Mouse (Mus musculus): ENCODE measurements around the gene Igsf6. TPM values are rescaled to one million over a fixed set of nuclear protein-coding genes. Genes with fewer than 3 reads are reported as not detected.

Gene Igsf6
- polyA plus RNA-seq, 1 experiment from 2014 or later: 0.96 TPM

DNA sequence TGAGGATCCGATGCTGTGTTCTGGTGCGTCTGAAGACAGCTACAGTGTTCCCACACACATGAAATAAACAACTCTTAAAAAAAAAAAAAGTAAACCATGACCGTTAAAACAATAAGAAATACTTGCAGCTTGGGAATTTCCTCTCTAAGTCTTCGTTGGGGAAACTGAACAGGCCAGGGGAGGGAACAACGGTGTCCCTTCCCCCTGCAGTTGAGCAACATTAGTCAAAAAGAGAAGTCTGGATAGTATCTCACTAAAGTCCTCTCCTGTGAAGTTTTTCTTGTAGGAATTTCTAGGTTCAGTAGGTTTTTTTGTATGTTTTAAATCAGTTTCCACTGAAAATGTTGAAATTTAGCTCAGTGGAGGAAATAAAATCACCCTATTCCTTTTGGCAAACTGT, 1.9 kb downstream of the Igsf6 start:
- no peak for ATAC-seq (ENCODE audit: low FRiP score)
- H3K9ac ChIP-seq (ENCODE audit: low read length): no peak overlapping the region
- no peak overlapping the region for H3K4me3 ChIP-seq (ENCODE audit: low read depth, low read length)
- H3K4me2 ChIP-seq: no peak overlapping the region
- no peaks in the 10 kb centered on the region for H3K9me3 ChIP-seq (ENCODE audit: control insufficient read depth, low read length)
- H3K27me3 ChIP-seq (ENCODE audit: control insufficient read depth, insufficient read depth, low read length): no peaks in the 10 kb centered on the region
- H3K27ac ChIP-seq (ENCODE audit: low read depth, low read length): no peak overlapping the region
- H3K36me3 ChIP-seq (ENCODE audit: control insufficient read depth, insufficient read depth, low read length): peaks cover 7% of the 10 kb centered on the region; the same call in 1 of the 2 replicates
- no peak for DNase-seq (ENCODE audit: low spot score, missing footprints)
- 90% methylated on average over 5 of the region's 5 CpGs for WGBS
- H3K4me1 ChIP-seq (ENCODE audit: control insufficient read depth, insufficient read depth, low read length): no peaks in the 10 kb centered on the region; the same call in 1 of the 2 replicates

DNA sequence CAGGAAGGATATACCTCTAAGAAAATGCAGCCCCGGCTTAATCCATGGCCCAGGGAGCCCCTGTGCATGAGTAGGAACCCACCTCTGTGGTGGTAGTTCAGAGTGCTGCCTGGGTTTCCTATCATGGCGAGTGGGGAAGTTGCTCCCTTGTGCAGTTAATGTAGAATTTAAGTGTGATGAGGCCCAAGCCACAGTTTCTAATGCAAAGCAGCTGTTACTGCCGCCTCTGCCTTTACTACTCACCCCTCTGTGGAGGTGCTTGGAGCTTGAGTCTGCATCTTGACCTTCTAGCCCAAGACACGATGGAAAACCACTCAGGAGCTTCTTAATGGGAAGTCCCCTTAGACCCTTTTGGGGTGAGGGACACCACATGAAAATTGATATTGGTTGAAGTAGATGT, 3.1 kb downstream of the Igsf6 start:
- Histone ChIP-seq H3K4me1 (ENCODE audit: control insufficient read depth, insufficient read depth, low read length) (no peaks in the 10 kb centered on the region; the same call in 1 of the 2 replicates), H3K27me3 (ENCODE audit: control insufficient read depth, insufficient read depth, low read length) (no peaks in the 10 kb centered on the region), H3K9ac (ENCODE audit: low read length) (no peak overlapping the region), H3K27ac (ENCODE audit: low read depth, low read length) (no peak overlapping the region), H3K4me3 (ENCODE audit: low read depth, low read length) (no peak overlapping the region), H3K36me3 (ENCODE audit: control insufficient read depth, insufficient read depth, low read length) (peaks cover 5% of the 10 kb centered on the region; the same call in 1 of the 2 replicates), H3K4me2 (no peak overlapping the region), H3K9me3 (ENCODE audit: control insufficient read depth, low read length) (no peaks in the 10 kb centered on the region)
- peak; percentile 56 for DNase-seq (ENCODE audit: low spot score, missing footprints)
- WGBS: 90% methylated on average over 4 of the region's 4 CpGs
- no peak for ATAC-seq (ENCODE audit: low FRiP score)

DNA sequence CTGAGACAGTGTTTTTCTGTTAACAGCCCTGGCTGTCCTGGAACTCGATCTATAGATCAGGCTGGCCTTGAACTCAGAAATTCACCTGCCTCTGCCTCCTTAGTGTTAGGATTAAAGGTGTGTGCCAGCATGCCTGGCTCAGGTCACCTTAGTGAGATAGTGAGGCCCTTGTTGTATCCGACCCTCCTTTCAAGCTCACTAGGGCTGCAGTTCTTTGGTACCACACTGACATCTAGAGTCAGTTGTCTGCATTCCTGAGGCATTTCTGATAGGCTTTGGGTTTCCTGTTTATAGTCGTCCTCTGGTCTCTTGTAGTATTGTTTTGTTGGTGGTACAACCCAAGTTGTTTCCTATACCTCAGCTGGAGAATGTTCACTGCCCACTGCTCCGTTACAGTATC, 10.1 kb downstream of the Igsf6 start:
- H3K4me3 ChIP-seq (ENCODE audit: low read depth, low read length): no peak overlapping the region
- H3K36me3 ChIP-seq (ENCODE audit: control insufficient read depth, insufficient read depth, low read length): no peaks in the 10 kb centered on the region
- H3K27ac ChIP-seq (ENCODE audit: low read depth, low read length): no peak overlapping the region
- no peaks in the 10 kb centered on the region for H3K4me1 ChIP-seq (ENCODE audit: control insufficient read depth, insufficient read depth, low read length)
- no peak overlapping the region for H3K9ac ChIP-seq (ENCODE audit: low read length)
- ATAC-seq (ENCODE audit: low FRiP score) (no peak), DNase-seq (ENCODE audit: low spot score, missing footprints) (no peak)
- no peaks in the 10 kb centered on the region for H3K9me3 ChIP-seq (ENCODE audit: control insufficient read depth, low read length)
- WGBS: 65% methylated on average over 4 of the region's 4 CpGs
- H3K27me3 ChIP-seq (ENCODE audit: control insufficient read depth, insufficient read depth, low read length): no peaks in the 10 kb centered on the region
- no peak overlapping the region for H3K4me2 ChIP-seq

DNA sequence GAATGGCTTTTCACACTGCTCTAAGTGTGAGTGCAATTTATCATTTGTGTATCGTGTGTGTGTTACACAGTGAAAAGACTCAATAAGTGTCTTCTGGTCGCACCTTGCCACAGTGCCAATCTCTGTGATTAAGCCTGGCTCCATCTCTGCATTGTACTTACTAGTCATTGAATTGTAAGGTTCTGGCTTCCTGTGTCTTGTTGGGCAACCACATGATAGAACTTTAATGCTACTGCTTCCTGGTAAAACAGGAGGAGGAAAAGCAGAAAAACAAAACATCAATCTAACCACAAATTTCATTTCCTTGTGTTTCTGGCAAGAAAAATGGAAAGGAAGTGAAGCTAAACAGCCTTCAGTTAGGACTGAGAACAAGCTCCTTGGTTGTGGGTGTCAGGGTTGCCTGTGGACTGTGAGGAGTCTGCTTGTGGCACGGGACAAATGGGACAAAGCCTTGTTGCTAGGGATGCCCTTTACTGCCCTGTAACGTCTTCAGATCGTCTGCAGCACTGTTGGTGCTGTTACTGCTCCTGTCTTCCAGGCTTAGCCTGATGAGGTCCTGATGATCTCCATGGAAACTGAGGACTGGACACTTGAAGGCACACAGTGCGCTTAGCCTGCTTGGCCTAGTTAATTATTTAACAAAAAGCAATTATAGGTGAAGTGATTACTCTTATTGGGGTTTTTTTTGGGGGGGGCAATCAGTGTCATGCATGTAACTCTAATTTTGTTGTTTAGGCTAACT, 14.7 kb downstream of the Igsf6 start:
- Histone ChIP-seq H3K27me3 (ENCODE audit: control insufficient read depth, insufficient read depth, low read length) (no peaks in the 10 kb centered on the region), H3K9me3 (ENCODE audit: control insufficient read depth, low read length) (no peaks in the 10 kb centered on the region), H3K9ac (ENCODE audit: low read length) (no peak overlapping the region), H3K4me1 (ENCODE audit: control insufficient read depth, insufficient read depth, low read length) (no peaks in the 10 kb centered on the region), H3K27ac (ENCODE audit: low read depth, low read length) (no peak overlapping the region), H3K4me3 (ENCODE audit: low read depth, low read length) (no peak overlapping the region), H3K4me2 (no peak overlapping the region), H3K36me3 (ENCODE audit: control insufficient read depth, insufficient read depth, low read length) (0 out of 2 replicates have a peak, but pooled peaks cover 2% of the 10 kb centered on the region)
- WGBS: 68% methylated on average over 6 of the region's 6 CpGs
- DNase-seq (ENCODE audit: low spot score, missing footprints): no peak
- ATAC-seq (ENCODE audit: low FRiP score): no peak

DNA sequence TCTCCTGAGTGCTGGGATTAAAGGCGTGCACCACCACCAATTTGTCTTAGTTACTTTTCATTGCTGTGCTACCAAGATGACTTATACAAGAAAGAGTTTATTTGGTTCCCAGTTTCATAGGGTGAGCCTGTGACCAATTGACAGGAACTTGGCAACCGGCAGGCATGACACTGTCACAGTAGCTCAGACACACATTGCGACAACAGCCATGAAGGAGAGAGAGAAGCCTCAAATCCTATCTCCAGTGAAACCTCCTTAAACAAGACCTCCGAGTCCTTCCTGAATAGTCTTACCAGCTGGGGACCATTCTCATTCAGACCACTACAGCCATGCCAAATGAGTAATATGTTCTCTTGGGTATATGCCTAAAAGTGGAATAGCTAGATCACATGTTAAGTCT, 21.3 kb downstream of the Igsf6 start:
- H3K4me3 ChIP-seq (ENCODE audit: low read depth, low read length): no peak overlapping the region
- H3K27ac ChIP-seq (ENCODE audit: low read depth, low read length): no peak overlapping the region
- DNase-seq (ENCODE audit: low spot score, missing footprints) (peak; percentile 74), ATAC-seq (ENCODE audit: low FRiP score) (no peak)
- no peaks in the 10 kb centered on the region for H3K9me3 ChIP-seq (ENCODE audit: control insufficient read depth, low read length)
- H3K9ac ChIP-seq (ENCODE audit: low read length): no peak overlapping the region
- no peaks in the 10 kb centered on the region for H3K27me3 ChIP-seq (ENCODE audit: control insufficient read depth, insufficient read depth, low read length)
- WGBS: 93% methylated on average over 4 of the region's 4 CpGs
- no peak overlapping the region for H3K4me2 ChIP-seq
- peaks cover 2% of the 10 kb centered on the region; the same call in 1 of the 2 replicates for H3K36me3 ChIP-seq (ENCODE audit: control insufficient read depth, insufficient read depth, low read length)
- no peaks in the 10 kb centered on the region for H3K4me1 ChIP-seq (ENCODE audit: control insufficient read depth, insufficient read depth, low read length)

DNA sequence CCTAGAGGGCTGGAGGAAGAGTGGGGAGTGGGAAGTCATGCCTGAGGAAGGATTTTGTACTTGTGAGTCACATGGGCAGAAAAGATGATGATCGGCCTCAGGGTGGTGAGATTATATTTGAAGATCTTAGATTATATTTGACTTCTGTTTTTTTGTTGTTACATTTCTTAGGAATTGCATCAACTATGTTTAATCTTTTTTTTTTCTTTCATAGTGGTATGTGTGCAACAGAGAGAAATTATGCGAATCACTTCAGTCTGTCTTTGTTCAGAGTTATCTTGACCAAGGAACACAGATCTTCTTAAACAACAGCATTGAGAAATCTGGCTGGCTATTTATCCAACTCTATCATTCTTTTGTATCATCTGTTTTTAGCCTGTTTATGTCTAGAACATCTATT, 26.7 kb downstream of the Igsf6 start:
- WGBS: 95% methylated on average over 2 of the region's 2 CpGs
- Histone ChIP-seq H3K4me1 (ENCODE audit: control insufficient read depth, insufficient read depth, low read length) (no peaks in the 10 kb centered on the region), H3K27me3 (ENCODE audit: control insufficient read depth, insufficient read depth, low read length) (no peaks in the 10 kb centered on the region), H3K4me3 (ENCODE audit: low read depth, low read length) (no peak overlapping the region), H3K9ac (ENCODE audit: low read length) (no peak overlapping the region), H3K27ac (ENCODE audit: low read depth, low read length) (no peak overlapping the region), H3K36me3 (ENCODE audit: control insufficient read depth, insufficient read depth, low read length) (no peaks in the 10 kb centered on the region; the same call in 1 of the 2 replicates), H3K9me3 (ENCODE audit: control insufficient read depth, low read length) (no peaks in the 10 kb centered on the region), H3K4me2 (no peak overlapping the region)
- DNase-seq (ENCODE audit: low spot score, missing footprints) (no peak), ATAC-seq (ENCODE audit: low FRiP score) (no peak)

DNA sequence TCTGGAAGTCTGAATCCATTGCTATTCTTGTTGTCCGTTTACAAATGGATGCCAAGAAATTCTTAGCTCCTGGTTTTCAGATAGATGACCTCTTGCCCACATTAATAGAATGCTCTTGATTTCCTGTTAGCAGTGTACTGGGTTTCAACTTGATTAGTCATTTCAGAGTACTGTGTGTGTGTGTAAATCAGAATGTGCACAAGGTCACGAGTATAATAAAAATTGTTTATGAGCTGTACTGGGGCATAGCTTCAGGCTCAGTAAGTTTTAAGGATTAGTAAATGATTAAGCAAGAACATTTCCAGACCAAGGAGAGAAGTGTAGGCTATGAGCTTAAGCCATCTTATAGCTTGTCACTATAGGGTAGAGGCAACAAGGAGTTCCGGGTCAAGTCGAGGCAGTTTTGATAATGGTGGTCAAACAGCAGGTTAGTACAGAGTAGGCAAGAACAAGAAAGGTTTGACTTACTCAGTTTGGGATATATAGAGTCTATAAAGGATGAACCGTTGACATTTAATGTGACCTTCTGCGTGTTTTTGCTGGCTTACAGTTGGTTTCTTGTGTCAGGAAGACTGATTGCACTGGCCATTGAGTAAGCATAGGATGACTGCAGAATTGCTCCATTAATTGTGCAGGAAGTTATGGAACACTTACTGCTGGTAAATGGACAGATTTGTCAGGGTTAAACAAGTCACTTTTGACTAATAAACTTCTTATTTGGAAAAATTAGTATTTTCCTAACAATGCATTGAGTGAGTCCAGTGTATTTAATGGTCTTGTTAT, 28.5 kb downstream of the Igsf6 start:
- H3K4me3 ChIP-seq (ENCODE audit: low read depth, low read length): no peak overlapping the region
- H3K4me1 ChIP-seq (ENCODE audit: control insufficient read depth, insufficient read depth, low read length): no peaks in the 10 kb centered on the region
- WGBS: 93% methylated on average over 6 of the region's 6 CpGs
- no peak overlapping the region for H3K27ac ChIP-seq (ENCODE audit: low read depth, low read length)
- DNase-seq (ENCODE audit: low spot score, missing footprints) (no peak), ATAC-seq (ENCODE audit: low FRiP score) (no peak)
- no peaks in the 10 kb centered on the region for H3K27me3 ChIP-seq (ENCODE audit: control insufficient read depth, insufficient read depth, low read length)
- H3K4me2 ChIP-seq: no peak overlapping the region
- H3K36me3 ChIP-seq (ENCODE audit: control insufficient read depth, insufficient read depth, low read length): no peaks in the 10 kb centered on the region
- H3K9me3 ChIP-seq (ENCODE audit: control insufficient read depth, low read length): no peaks in the 10 kb centered on the region
- H3K9ac ChIP-seq (ENCODE audit: low read length): no peak overlapping the region

DNA sequence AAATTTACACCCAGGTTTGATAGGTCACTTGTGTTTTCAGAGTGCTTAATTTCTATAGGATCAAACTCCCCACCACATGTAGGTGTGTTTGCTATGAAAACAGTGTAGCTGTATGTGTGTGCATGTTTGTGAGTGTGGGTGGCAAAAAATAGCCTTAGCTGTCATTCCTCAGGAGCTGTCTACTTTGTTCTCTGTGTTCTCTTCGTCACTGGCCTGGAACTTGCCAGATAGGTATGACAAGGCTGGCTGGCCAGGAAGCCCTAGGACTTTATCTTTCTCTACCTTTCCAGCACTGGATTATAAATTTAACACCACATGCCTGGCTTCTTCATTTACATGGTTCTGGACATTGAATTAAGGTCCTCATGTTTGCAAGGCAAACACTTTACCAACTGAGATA, 30.1 kb downstream of the Igsf6 start:
- no peaks in the 10 kb centered on the region for H3K4me1 ChIP-seq (ENCODE audit: control insufficient read depth, insufficient read depth, low read length)
- H3K36me3 ChIP-seq (ENCODE audit: control insufficient read depth, insufficient read depth, low read length): no peaks in the 10 kb centered on the region
- H3K27me3 ChIP-seq (ENCODE audit: control insufficient read depth, insufficient read depth, low read length): no peaks in the 10 kb centered on the region
- H3K27ac ChIP-seq (ENCODE audit: low read depth, low read length): no peak overlapping the region
- H3K9ac ChIP-seq (ENCODE audit: low read length): no peak overlapping the region
- no peak for DNase-seq (ENCODE audit: low spot score, missing footprints)
- H3K4me2 ChIP-seq: no peak overlapping the region
- H3K9me3 ChIP-seq (ENCODE audit: control insufficient read depth, low read length): no peaks in the 10 kb centered on the region
- H3K4me3 ChIP-seq (ENCODE audit: low read depth, low read length): no peak overlapping the region
- ATAC-seq (ENCODE audit: low FRiP score): no peak
- 100% methylated on average over 1 of the region's 1 CpGs for WGBS

DNA sequence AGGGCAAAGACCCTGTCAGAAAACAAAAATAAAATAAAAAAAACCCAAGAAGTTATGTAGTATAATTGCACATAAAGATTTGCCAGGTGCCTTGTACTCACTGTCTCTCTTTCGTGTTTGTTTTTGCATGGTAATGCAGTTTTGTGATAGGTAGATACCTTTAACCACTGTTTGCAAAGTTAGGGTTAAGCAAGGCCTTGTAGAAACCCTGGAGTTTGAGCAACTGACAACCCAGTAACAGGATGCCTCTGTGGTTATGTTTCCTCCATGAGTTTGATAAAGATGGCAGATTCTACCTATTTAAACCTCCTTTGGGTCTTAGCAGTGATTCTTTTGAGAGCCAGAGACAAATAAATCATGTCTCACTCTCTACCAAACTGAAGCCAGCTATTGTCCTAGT, 30.9 kb downstream of the Igsf6 start:
- Histone ChIP-seq H3K9ac (ENCODE audit: low read length) (no peak overlapping the region), H3K36me3 (ENCODE audit: control insufficient read depth, insufficient read depth, low read length) (no peaks in the 10 kb centered on the region), H3K4me3 (ENCODE audit: low read depth, low read length) (no peak overlapping the region), H3K4me2 (no peak overlapping the region), H3K27me3 (ENCODE audit: control insufficient read depth, insufficient read depth, low read length) (no peaks in the 10 kb centered on the region), H3K4me1 (ENCODE audit: control insufficient read depth, insufficient read depth, low read length) (no peaks in the 10 kb centered on the region), H3K27ac (ENCODE audit: low read depth, low read length) (no peak overlapping the region), H3K9me3 (ENCODE audit: control insufficient read depth, low read length) (no peaks in the 10 kb centered on the region)
- DNase-seq (ENCODE audit: low spot score, missing footprints): no peak
- WGBS: 89% methylated on average over 1 of the region's 1 CpGs
- ATAC-seq (ENCODE audit: low FRiP score): no peak
